Mouse (Mus musculus) cerebellum, adult 8-10 months (tissue): ENCODE measurements around the gene Efnb2.
A peak's percentile ranks its signal among the peaks of the same experiment; 100 is the strongest.

Experiments used
- DNase-seq: peaks from one replicate; pipeline ENCODE4 v3.0.0; 2022

Gene Efnb2

GRCm38 (mm10) chr8:8661103-8661758, at the start of gene Efnb2:
Gene Efnb2, minus strand, starts transcription at chr8:8661242.
- peak; percentile 67 for DNase-seq

GRCm38 (mm10) chr8:8704813-8705212, 43.8 kb upstream of the Efnb2 start:
- no peak for DNase-seq

- no peak for DNase-seq
Observed at GRCm38 (mm10) chr8:8703668-8704067, 42.6 kb upstream of the Efnb2 start.

- DNase-seq = no peak
Observed at GRCm38 (mm10) chr8:8700821-8701220, 39.8 kb upstream of the Efnb2 start.

- DNase-seq = no peak
Observed at GRCm38 (mm10) chr8:8700229-8700628, 39.2 kb upstream of the Efnb2 start.

GRCm38 (mm10) chr8:8690146-8691092, 29.4 kb upstream of the Efnb2 start, which contains the start of gene Arglu1:
Gene Arglu1, minus strand, starts transcription at chr8:8690521.
- peak; percentile 97 for DNase-seq

GRCm38 (mm10) chr8:8689454-8690145, 28.6 kb upstream of the Efnb2 start:
- DNase-seq = peak; percentile 45

- DNase-seq = no peak
Observed at GRCm38 (mm10) chr8:8688823-8689453, 27.9 kb upstream of the Efnb2 start.

- no peak for DNase-seq
Observed at GRCm38 (mm10) chr8:8685517-8685916, 24.5 kb upstream of the Efnb2 start.

- DNase-seq = no peak
Observed at GRCm38 (mm10) chr8:8682697-8683096, 21.7 kb upstream of the Efnb2 start.

- no peak for DNase-seq
Observed at GRCm38 (mm10) chr8:8678236-8678635, 17.2 kb upstream of the Efnb2 start.

GRCm38 (mm10) chr8:8674864-8675263, 13.8 kb upstream of the Efnb2 start:
- DNase-seq = no peak

- DNase-seq = peak; percentile 81
Observed at GRCm38 (mm10) chr8:8661759-8662138, 707 bp upstream of the Efnb2 start.

- DNase-seq = no peak
Observed at GRCm38 (mm10) chr8:8660307-8661098, 539 bp downstream of the Efnb2 start.

GRCm38 (mm10) chr8:8659503-8660306, 1.3 kb downstream of the Efnb2 start:
- DNase-seq = no peak

- DNase-seq = peak; percentile 32
Observed at GRCm38 (mm10) chr8:8658426-8659224, 2.4 kb downstream of the Efnb2 start.

GRCm38 (mm10) chr8:8657692-8658355, 3.2 kb downstream of the Efnb2 start:
- DNase-seq = no peak

- no peak for DNase-seq
Observed at GRCm38 (mm10) chr8:8656578-8657441, 4.2 kb downstream of the Efnb2 start.
